In genomic region chr19:25506616-25507015, GRCm38 (mm10) we compare ENCODE assay signal across 11 mouse cellular contexts. TPM values are rescaled to one million over a fixed set of nuclear protein-coding genes. Genes with fewer than 3 reads are reported as not detected.
DNase-seq lines count a peak whose midpoint lies in the region; ATAC-seq lines count a peak whose summit lies in the region.
"Had no signal": no experiment of that assay in that cellular context is flagged by ENCODE, and none has a peak within 500 bp of the region (broad histone marks: within the 10 kb centered on the region; RNA-seq: fewer than 3 reads in every experiment).

No protein-coding gene starts in this region.

- 0 out of 2 replicates have a peak overlapping the region, but pooled peaks have one; percentile 19 for H3K4me2 ChIP-seq in hindbrain, embryonic 11.5 days (replicated peaks; ENCODE audit: low read depth, low read length)
- H3K4me2 ChIP-seq in midbrain, embryonic 13.5 days (replicated peaks): peak overlapping the region; percentile 50

- no peak overlapping the region for H3K9ac ChIP-seq in hindbrain, embryonic 11.5 days (ENCODE audit: low read depth, low read length)
- H3K9ac ChIP-seq in midbrain, embryonic 13.5 days (replicated peaks): no peak overlapping the region

- peaks cover 49% of the 10 kb centered on the region for H3K27me3 ChIP-seq in hindbrain, embryonic 11.5 days (ENCODE audit: control insufficient read depth, insufficient read depth, low read length)
- peaks cover 81% of the 10 kb centered on the region for H3K27me3 ChIP-seq in midbrain, embryonic 13.5 days

- no peak for ATAC-seq in hindbrain, embryonic 11.5 days (ENCODE audit: low FRiP score)
- no peak for ATAC-seq in midbrain, embryonic 13.5 days

- no peak overlapping the region for H3K27ac ChIP-seq in hindbrain, embryonic 11.5 days (ENCODE audit: low read depth, low read length)
- no peak overlapping the region for H3K27ac ChIP-seq in midbrain, embryonic 13.5 days

- H3K4me3 ChIP-seq in hindbrain, embryonic 11.5 days (ENCODE audit: low read depth, low read length): 0 out of 2 replicates have a peak overlapping the region, but pooled peaks have one; percentile 27
- H3K4me3 ChIP-seq in midbrain, embryonic 13.5 days (replicated peaks): peak overlapping the region; percentile 34
- H3K4me3 ChIP-seq: erythroblast, embryonic 14.5 days had no signal

- no peaks in the 10 kb centered on the region for H3K36me3 ChIP-seq in hindbrain, embryonic 11.5 days (ENCODE audit: control insufficient read depth, insufficient read depth, low read length)
- no peaks in the 10 kb centered on the region for H3K36me3 ChIP-seq in midbrain, embryonic 13.5 days

- H3K9me3 ChIP-seq in hindbrain, embryonic 11.5 days (ENCODE audit: control insufficient read depth, low read length): no peaks in the 10 kb centered on the region
- H3K9me3 ChIP-seq in midbrain, embryonic 13.5 days: no peaks in the 10 kb centered on the region

- WGBS in hindbrain, embryonic 11.5 days: 3% methylated on average over 23 of the region's 23 CpGs
- 4% methylated on average over 23 of the region's 23 CpGs for WGBS in midbrain, embryonic 13.5 days

- H3K4me1 ChIP-seq in hindbrain, embryonic 11.5 days (replicated peaks; ENCODE audit: control insufficient read depth, insufficient read depth, low read length): peaks cover 7% of the 10 kb centered on the region
- peaks cover 17% of the 10 kb centered on the region for H3K4me1 ChIP-seq in midbrain, embryonic 13.5 days (replicated peaks)

- peak; percentile 19 for DNase-seq in embryo, embryonic 10.5 days (ENCODE audit: low spot score)
- DNase-seq in embryo, embryonic 10 days (ENCODE audit: low spot score): no peak
- peak; percentile 68 for DNase-seq in ZHBTc4 (ENCODE audit: low read depth, low spot score)
- DNase-seq in hindbrain, embryonic 11.5 days (ENCODE audit: low spot score): peak; percentile 41
- no peak for DNase-seq in layer of hippocampus, adult 9-10 months (ENCODE audit: low spot score)
- DNase-seq in T-cell, adult 2 months (ENCODE audit: low spot score): no peak
- no peak for DNase-seq in layer of hippocampus, postnatal 10 days (ENCODE audit: low spot score in 2 of 2)
- DNase-seq: adrenal gland, postnatal 10 days had no signal

RNA-seq across cellular contexts. Expression of gene Dmrt1, which starts 1.2 kb away (rescaled TPM):
- 0.06 and 0.15 TPM in 2 replicates for polyA plus RNA-seq in hindbrain, embryonic 11.5 days (2014; fragmentation: Nextera tagmentation; extraction: Ambion mirVana)
- 0.07 TPM in 1 of 2 replicates, not detected in the other for polyA plus RNA-seq in midbrain, embryonic 13.5 days (2015; fragmentation: Nextera tagmentation; extraction: Ambion mirVana)
- not detected for total RNA-seq in layer of hippocampus, postnatal 10 days (2021)
- total RNA-seq: adrenal gland, postnatal 10 days; layer of hippocampus, adult 18-20 months had no signal
- polyA plus RNA-seq: erythroblast, embryonic 14.5 days had no signal

Comparison
In these comparisons a context has a peak if more than half of its experiments do, and no peak if none do; other contexts are left out.
1. DNase-seq: peak in embryo, embryonic 10.5 days (single experiment), ZHBTc4 (single experiment) and hindbrain, embryonic 11.5 days (single experiment); none in embryo, embryonic 10 days (single experiment), layer of hippocampus, adult 9-10 months (single experiment), T-cell, adult 2 months (single experiment) and layer of hippocampus, postnatal 10 days (0 of 2).